15 mouse cellular contexts compared by ENCODE assay signal in the genomic region with DNA sequence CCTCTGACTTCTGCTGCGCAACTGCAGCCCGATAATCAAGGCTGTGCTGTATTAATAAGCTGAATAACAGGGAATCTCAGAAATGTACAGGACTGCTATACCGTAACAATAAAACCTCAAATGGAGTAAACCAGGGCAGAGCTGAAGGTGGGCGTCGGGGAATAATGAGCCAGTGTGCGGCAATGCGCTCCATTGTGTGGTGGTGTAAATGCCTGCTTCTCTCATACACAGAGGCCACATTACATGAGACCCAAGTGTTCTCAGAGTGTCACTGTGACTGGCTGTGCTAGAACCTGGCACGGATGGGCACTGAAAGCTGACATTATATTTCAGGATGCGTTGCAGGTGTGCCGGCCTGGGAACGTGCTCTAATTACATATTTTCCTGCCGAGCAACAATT. TPM values are rescaled to one million over a fixed set of nuclear protein-coding genes. Genes with fewer than 3 reads are reported as not detected.
DNase-seq lines count a peak whose midpoint lies in the region; ATAC-seq and TF ChIP-seq lines count a peak whose summit lies in the region.
"Had no signal": no experiment of that assay in that cellular context is flagged by ENCODE, and none has a peak within 500 bp of the region (broad histone marks: within the 10 kb centered on the region; RNA-seq: fewer than 3 reads in every experiment).

No protein-coding gene starts in this region.

- H3K27ac ChIP-seq in hindbrain, embryonic 14.5 days, result peak overlapping the region; percentile 29; the same call in 1 of the 2 replicates
- no peak overlapping the region for H3K27ac ChIP-seq in hindbrain, embryonic 11.5 days (ENCODE audit: low read depth, low read length)
- peak overlapping the region; percentile 60; the same call in 1 of the 2 replicates for H3K27ac ChIP-seq in forebrain, postnatal 0 days (ENCODE audit: low read depth, low read length)
- H3K27ac ChIP-seq: embryonic facial prominence, embryonic 13.5 days; hindbrain, embryonic 15.5 days; kidney, postnatal 0 days had no signal

- no peaks in the 10 kb centered on the region for H3K9me3 ChIP-seq in hindbrain, embryonic 14.5 days (ENCODE audit: control insufficient read depth, low read length)
- no peaks in the 10 kb centered on the region for H3K9me3 ChIP-seq in hindbrain, embryonic 11.5 days (ENCODE audit: control insufficient read depth, low read length)
- no peaks in the 10 kb centered on the region for H3K9me3 ChIP-seq in forebrain, postnatal 0 days (ENCODE audit: low read length)
- H3K9me3 ChIP-seq: embryonic facial prominence, embryonic 13.5 days; heart, embryonic 10.5 days; hindbrain, embryonic 15.5 days had no signal

- TF ChIP-seq CTCF in forebrain, postnatal 0 days (IDR thresholded peaks at IDR 0.05; ENCODE audit: low read depth), result no peak

- peaks cover 29% of the 10 kb centered on the region for H3K4me1 ChIP-seq in hindbrain, embryonic 14.5 days (replicated peaks; ENCODE audit: control insufficient read depth, insufficient read depth, low read length)
- H3K4me1 ChIP-seq in hindbrain, embryonic 11.5 days (replicated peaks; ENCODE audit: control insufficient read depth, insufficient read depth, low read length), result peaks cover 7% of the 10 kb centered on the region; the same call in 1 of the 2 replicates
- H3K4me1 ChIP-seq in forebrain, postnatal 0 days (ENCODE audit: insufficient read depth), result peaks cover 22% of the 10 kb centered on the region

- H3K36me3 ChIP-seq in hindbrain, embryonic 14.5 days (replicated peaks; ENCODE audit: control insufficient read depth, insufficient read depth), result no peaks in the 10 kb centered on the region
- no peaks in the 10 kb centered on the region for H3K36me3 ChIP-seq in hindbrain, embryonic 11.5 days (ENCODE audit: control insufficient read depth, insufficient read depth, low read length)
- no peaks in the 10 kb centered on the region for H3K36me3 ChIP-seq in forebrain, postnatal 0 days (ENCODE audit: insufficient read depth)
- H3K36me3 ChIP-seq: embryonic facial prominence, embryonic 13.5 days; hindbrain, embryonic 15.5 days had no signal

- WGBS in hindbrain, embryonic 14.5 days, result 62% methylated on average over 12 of the region's 12 CpGs
- WGBS in hindbrain, embryonic 11.5 days, result 83% methylated on average over 12 of the region's 12 CpGs
- WGBS in forebrain, postnatal 0 days, result 33% methylated on average over 12 of the region's 12 CpGs

- no peak for ATAC-seq in hindbrain, embryonic 14.5 days (ENCODE audit: low FRiP score)
- no peak for ATAC-seq in hindbrain, embryonic 11.5 days (ENCODE audit: low FRiP score)
- ATAC-seq in forebrain, postnatal 0 days, result peak; percentile 42
- no peak for ATAC-seq in megakaryocyte-erythroid progenitor cell, adult 5-6 weeks (replicated peaks; ENCODE audit: low FRiP score, low TSS enrichment, poor library complexity, severe bottlenecking)
- ATAC-seq: CD4-positive, CD25-positive, alpha-beta regulatory T cell, adult 4 months; lung, postnatal 0 days had no signal

- no peak overlapping the region for H3K9ac ChIP-seq in hindbrain, embryonic 14.5 days
- H3K9ac ChIP-seq in hindbrain, embryonic 11.5 days (ENCODE audit: low read depth, low read length), result no peak overlapping the region
- H3K9ac ChIP-seq in forebrain, postnatal 0 days, result no peak overlapping the region
- H3K9ac ChIP-seq: embryonic facial prominence, embryonic 13.5 days; hindbrain, embryonic 15.5 days had no signal

- H3K4me3 ChIP-seq in hindbrain, embryonic 14.5 days (replicated peaks; ENCODE audit: low read length), result no peak overlapping the region
- no peak overlapping the region for H3K4me3 ChIP-seq in hindbrain, embryonic 11.5 days (ENCODE audit: low read depth, low read length)
- H3K4me3 ChIP-seq in forebrain, postnatal 0 days (ENCODE audit: low read depth, low read length), result no peak overlapping the region
- H3K4me3 ChIP-seq: embryonic facial prominence, embryonic 13.5 days; heart, embryonic 10.5 days; hindbrain, embryonic 15.5 days; myocyte had no signal

- no peak for DNase-seq in hindbrain, embryonic 14.5 days (ENCODE audit: low spot score)
- no peak for DNase-seq in hindbrain, embryonic 11.5 days (ENCODE audit: low spot score)
- peak; percentile 54 for DNase-seq in retina, postnatal 1 day
- no peak for DNase-seq in retina, embryonic 14.5 days (ENCODE audit: low spot score)
- no peak for DNase-seq in forebrain, postnatal 0 days
- no peak for DNase-seq in right cerebral cortex, postnatal 10 days (ENCODE audit: low spot score in 2 of 2)
- DNase-seq: cerebellum, postnatal 14 days had no signal

- H3K27me3 ChIP-seq in hindbrain, embryonic 14.5 days (ENCODE audit: control insufficient read depth, insufficient read depth, low read length), result no peaks in the 10 kb centered on the region
- no peaks in the 10 kb centered on the region for H3K27me3 ChIP-seq in hindbrain, embryonic 11.5 days (ENCODE audit: control insufficient read depth, insufficient read depth, low read length)
- no peaks in the 10 kb centered on the region for H3K27me3 ChIP-seq in forebrain, postnatal 0 days (ENCODE audit: insufficient read depth, low read length)
- H3K27me3 ChIP-seq: embryonic facial prominence, embryonic 13.5 days; hindbrain, embryonic 15.5 days had no signal

- no peak overlapping the region for H3K4me2 ChIP-seq in hindbrain, embryonic 14.5 days (replicated peaks)
- no peak overlapping the region for H3K4me2 ChIP-seq in hindbrain, embryonic 11.5 days (replicated peaks; ENCODE audit: low read depth, low read length)
- H3K4me2 ChIP-seq in forebrain, postnatal 0 days (ENCODE audit: low read depth), result no peak overlapping the region
- H3K4me2 ChIP-seq: embryonic facial prominence, embryonic 13.5 days; hindbrain, embryonic 15.5 days had no signal

RNA-seq across cellular contexts. Expression of gene Zeb2, which starts 58.2 kb away (rescaled TPM):
- polyA plus RNA-seq in hindbrain, embryonic 14.5 days (2014; fragmentation: Nextera tagmentation; extraction: Ambion mirVana), result 38.8 and 41.9 TPM in 2 replicates
- polyA plus RNA-seq in hindbrain, embryonic 11.5 days (2014; fragmentation: Nextera tagmentation; extraction: Ambion mirVana), result 57.7 and 58.8 TPM in 2 replicates
- total RNA-seq in forebrain, postnatal 0 days (2014; rRNA removed), result 150 and 186 TPM in 2 replicates
- polyA plus RNA-seq in forebrain, postnatal 0 days (2015; fragmentation: Nextera tagmentation; extraction: Ambion mirVana), result 47.7 and 50.6 TPM in 2 replicates
- total RNA-seq in megakaryocyte-erythroid progenitor cell, adult 5-6 weeks (2014; fragmentation: Nextera tagmentation), result 118 and 125 TPM in 2 replicates
- total RNA-seq in megakaryocyte-erythroid progenitor cell, adult 5-6 weeks (2017), result 113 and 119 TPM in 2 replicates
